Mouse (Mus musculus) embryonic fibroblast, embryonic 13.5 days (primary cell): ENCODE results near the gene Cfap73. TPM values are rescaled to one million over a fixed set of nuclear protein-coding genes. Genes with fewer than 3 reads are reported as not detected.

Experiments
- H3K27ac ChIP-seq: 2 replicates; pipeline ENCODE4 v1.5.1; 2012; ENCODE audit warnings: low read length, control low read depth, inconsistent platforms; ENCODE audit not compliant: insufficient read depth
- H3K4me1 ChIP-seq: 2 replicates; pipeline ENCODE4 v1.6.1; 2011; ENCODE audit warnings: low read length; ENCODE audit not compliant: control insufficient read depth, insufficient read depth
- H3K4me3 ChIP-seq: 2 replicates; pipeline ENCODE4 v1.5.1; 2011; ENCODE audit warnings: mild to moderate bottlenecking, control low read depth, low read length; ENCODE audit not compliant: insufficient read depth
- CTCF ChIP-seq: IDR thresholded peaks from 2 replicates; pipeline ENCODE4 v1.5.1; 2011; ENCODE audit warnings: mild to moderate bottlenecking, control low read depth, low read length, moderate library complexity, borderline replicate concordance; ENCODE audit not compliant: insufficient read depth
- POLR2A ChIP-seq: IDR thresholded peaks from 2 replicates; pipeline ENCODE4 v1.6.1; 2011; ENCODE audit warnings: low read depth, mild to moderate bottlenecking, control low read depth, low read length, moderate library complexity
- polyA plus RNA-seq: library from polyadenylated mRNA; stranded (reverse); fragments of >200 nt; gene quantifications from 2 replicates; pipeline ENCODE4 v1.2.4, GENCODE M21; 2011; ENCODE audit warnings: low read depth; ENCODE audit not compliant: missing spikeins, insufficient read length

Gene Cfap73
- polyA plus RNA-seq, result not detected in 2 replicates

GRCm38 (mm10) chr5:120634131-120634530, at the start of gene Cfap73:
Cfap73 (minus strand) TSS chr5:120634235.
- Histone ChIP-seq H3K4me1 (no peaks in the 10 kb centered on the region), H3K4me3 (no peak within 1 kb of the TSS), H3K27ac (no peak within 1 kb of the TSS)
- TF ChIP-seq POLR2A (no peak), CTCF (no peak)

- Histone ChIP-seq H3K27ac (no peak overlapping the region), H3K4me3 (no peak overlapping the region), H3K4me1 (no peaks in the 10 kb centered on the region)
- TF ChIP-seq POLR2A (no peak), CTCF (no peak)
These were observed 49.1 kb upstream of the Cfap73 start for GRCm38 (mm10) chr5:120682982-120683771.

GRCm38 (mm10) chr5:120680918-120681317, 46.9 kb upstream of the Cfap73 start:
- no peak overlapping the region for H3K27ac ChIP-seq
- no peaks in the 10 kb centered on the region for H3K4me1 ChIP-seq
- no peak for TF ChIP-seq POLR2A
- no peak for TF ChIP-seq CTCF
- no peak overlapping the region for H3K4me3 ChIP-seq

DNA sequence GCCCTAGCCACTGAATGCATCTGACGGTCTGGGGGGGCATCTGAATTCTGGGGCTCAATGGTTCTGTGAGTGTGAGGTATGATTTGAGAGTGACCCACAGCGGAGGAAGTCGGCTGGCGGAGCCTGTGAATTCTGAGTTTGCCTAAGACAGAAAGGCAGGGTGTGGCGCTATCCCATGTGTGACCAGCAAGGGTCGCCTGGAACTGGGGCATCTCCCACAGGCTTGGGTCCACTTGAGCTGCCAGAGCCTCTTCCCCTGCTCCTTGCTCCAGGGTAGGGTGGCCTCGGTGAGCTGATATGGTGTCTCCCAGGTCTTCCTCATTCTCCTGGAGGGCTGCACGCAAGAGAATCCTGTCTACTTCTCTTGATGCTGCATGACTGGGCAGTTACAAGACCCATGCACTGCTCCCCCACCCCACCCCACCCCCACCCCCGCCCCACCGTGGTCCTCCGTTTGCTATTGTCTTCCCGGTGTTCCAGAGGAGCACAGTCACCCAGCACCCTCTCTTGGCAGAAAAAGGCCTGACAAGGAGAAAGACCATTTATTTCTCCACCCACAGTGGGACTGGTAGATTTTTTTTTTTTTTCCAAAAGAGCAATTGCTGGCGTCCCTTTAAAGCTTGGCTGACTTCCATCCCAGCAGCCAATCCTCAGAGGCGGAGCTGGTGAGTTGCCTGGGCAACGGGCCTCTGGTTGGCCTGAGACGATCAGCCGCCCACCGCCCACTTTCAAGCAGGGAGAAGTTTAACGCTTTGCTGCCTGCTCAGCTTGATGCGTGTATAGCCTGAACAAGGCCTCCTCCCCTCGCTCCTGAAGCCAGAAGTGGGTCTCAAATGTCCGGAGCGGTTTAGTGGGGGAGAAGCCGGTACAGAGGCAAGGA, 45.9 kb upstream of the Cfap73 start:
- H3K4me3 ChIP-seq, result no peak overlapping the region

GRCm38 (mm10) chr5:120677516-120677915, 43.5 kb upstream of the Cfap73 start:
- H3K4me1 ChIP-seq, result no peaks in the 10 kb centered on the region
- TF ChIP-seq POLR2A (no peak), CTCF (no peak)
- H3K4me3 ChIP-seq, result no peak overlapping the region
- no peak overlapping the region for H3K27ac ChIP-seq

More for the DNA sequence above, 45.9 kb upstream of the Cfap73 start:
- H3K27ac ChIP-seq, result no peak overlapping the region
- no peak for TF ChIP-seq POLR2A
- peak; percentile 51; the same call in 1 of the 2 replicates for TF ChIP-seq CTCF
- no peaks in the 10 kb centered on the region for H3K4me1 ChIP-seq

DNA sequence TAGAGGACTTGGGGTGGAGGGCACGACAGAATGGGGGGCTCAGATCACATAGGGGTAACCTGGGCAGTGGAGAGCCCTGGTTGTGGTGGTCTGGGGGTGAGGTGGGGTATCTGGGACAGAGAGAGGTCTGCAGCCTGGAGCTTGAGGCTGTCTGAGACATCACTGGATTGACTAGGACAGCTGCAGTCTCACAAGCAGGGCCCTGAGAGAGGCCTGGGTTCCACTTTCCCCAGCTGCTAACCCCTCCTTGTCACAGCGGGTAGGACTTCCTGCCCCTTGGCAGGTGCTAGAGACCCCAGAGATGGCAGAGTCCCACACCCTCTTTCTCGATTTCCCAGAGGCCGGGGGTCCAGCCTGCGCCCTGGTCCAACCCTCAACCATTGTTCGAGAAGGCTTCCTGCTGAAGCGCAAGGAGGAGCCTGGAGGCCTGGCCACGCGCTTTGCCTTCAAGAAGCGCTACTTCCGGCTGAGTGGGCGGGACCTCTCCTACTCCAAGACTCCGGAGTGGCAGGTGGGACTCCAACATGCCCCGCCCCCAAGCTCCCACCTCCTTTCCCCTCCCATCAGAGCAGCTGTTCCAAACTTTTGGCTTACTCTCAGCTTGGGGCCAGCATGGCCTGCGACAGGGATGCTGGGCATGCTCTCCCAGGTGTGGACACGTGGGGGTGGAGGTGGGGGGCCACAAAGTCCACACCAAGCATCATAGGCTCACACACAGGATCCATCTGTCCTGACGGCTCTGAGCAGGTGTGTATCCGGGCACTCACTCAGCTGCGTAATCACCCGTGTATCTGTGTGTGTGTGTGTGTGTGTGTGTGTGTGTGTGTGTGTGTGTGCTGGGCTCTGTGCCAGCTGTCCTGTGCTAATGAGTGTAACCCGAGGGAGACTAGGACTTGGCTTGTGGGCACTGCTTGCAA, 40.5 kb upstream of the Cfap73 start:
- TF ChIP-seq CTCF (no peak), POLR2A (no peak)
- no peak overlapping the region for H3K27ac ChIP-seq
- H3K4me3 ChIP-seq, result no peak overlapping the region
- H3K4me1 ChIP-seq, result no peaks in the 10 kb centered on the region

GRCm38 (mm10) chr5:120673626-120674025, 39.6 kb upstream of the Cfap73 start:
- TF ChIP-seq CTCF (peak; percentile 99), POLR2A (no peak)
- Histone ChIP-seq H3K27ac (no peak overlapping the region), H3K4me3 (no peak overlapping the region), H3K4me1 (no peaks in the 10 kb centered on the region)

- no peak for TF ChIP-seq CTCF
- TF ChIP-seq POLR2A, result no peak
These were observed 37.8 kb upstream of the Cfap73 start for GRCm38 (mm10) chr5:120671865-120672264.

GRCm38 (mm10) chr5:120670132-120670531, 36.1 kb upstream of the Cfap73 start:
- Histone ChIP-seq H3K27ac (no peak overlapping the region), H3K4me1 (no peaks in the 10 kb centered on the region), H3K4me3 (no peak overlapping the region)
- no peak for TF ChIP-seq POLR2A
- no peak for TF ChIP-seq CTCF

More at GRCm38 (mm10) chr5:120671865-120672264, 37.8 kb upstream of the Cfap73 start:
- Histone ChIP-seq H3K4me1 (no peaks in the 10 kb centered on the region), H3K27ac (no peak overlapping the region), H3K4me3 (no peak overlapping the region)

DNA sequence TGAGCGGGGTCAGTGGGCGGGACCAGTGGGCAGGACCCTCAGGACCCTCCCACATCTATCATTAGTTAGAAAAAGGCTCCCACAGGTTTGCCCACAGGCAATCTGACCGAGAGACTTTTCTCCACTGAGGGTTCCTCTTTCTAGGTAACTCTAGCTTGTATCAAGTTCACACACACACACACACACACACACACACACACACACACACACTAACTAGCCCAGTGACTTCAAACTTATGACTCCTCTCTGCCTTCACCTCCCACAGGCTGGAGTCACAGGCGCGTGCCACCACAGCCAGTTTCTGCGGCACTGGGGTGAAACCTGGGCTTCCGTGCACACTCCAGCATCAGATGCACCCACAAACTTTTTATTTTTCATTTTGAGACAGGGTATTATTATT, 34.7 kb upstream of the Cfap73 start:
- Histone ChIP-seq H3K4me1 (no peaks in the 10 kb centered on the region), H3K27ac (no peak overlapping the region), H3K4me3 (no peak overlapping the region)
- TF ChIP-seq CTCF (no peak), POLR2A (no peak)
